Mouse (Mus musculus) bone marrow macrophage, adult 2 months (primary cell): Measurements from ENCODE around the gene Gm10401.

ENCODE experiments used
- CTCF ChIP-seq: IDR thresholded peaks from 2 replicates; pipeline ENCODE4 v1.5.1; 2012; ENCODE audit warnings: low read depth, mild to moderate bottlenecking, low read length, moderate library complexity
- POLR2A ChIP-seq: IDR thresholded peaks from 2 replicates; pipeline ENCODE4 v1.6.1; 2012; ENCODE audit warnings: mild to moderate bottlenecking, low read depth, low read length, borderline replicate concordance

DNA sequence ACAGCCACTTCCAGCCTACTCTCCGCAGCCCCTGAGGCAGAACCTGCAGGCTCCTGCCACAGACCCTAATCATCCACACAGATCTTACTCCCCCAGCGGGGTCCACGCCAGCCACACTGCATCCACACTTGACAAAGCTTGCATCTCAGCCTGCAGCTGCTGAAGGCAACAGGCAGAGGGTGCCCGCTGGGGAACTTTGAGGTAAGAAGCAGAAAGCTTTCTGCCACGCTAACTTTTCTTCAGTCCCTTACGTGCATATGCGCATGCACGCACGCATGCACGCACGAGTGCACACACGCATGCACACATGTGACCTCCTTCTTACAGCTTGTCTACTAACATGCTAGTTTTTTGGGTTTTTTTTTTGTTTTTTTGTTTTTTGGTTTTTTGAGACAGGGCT is 15.1 kb upstream of the Gm10401 start:
- no peak for TF ChIP-seq CTCF
- no peak for TF ChIP-seq POLR2A
